Mouse (Mus musculus): Measurements from ENCODE around the gene Gtf2ird1. TPM values are rescaled to one million over a fixed set of nuclear protein-coding genes. Genes with fewer than 3 reads are reported as not detected.
A peak's percentile ranks its signal among the peaks of the same experiment; 100 is the strongest.
"Not testable (repeated sequence)": the region's sequence is repeated elsewhere in the genome, so short reads cannot be mapped to it uniquely, and the experiment has no call there.

The Gtf2ird1 gene
- polyA plus RNA-seq, 1 experiment from 2014 or later = 46.7 TPM

GRCm38 (mm10) chr5:134483291-134483690 is 26.8 kb upstream of the Gtf2ird1 start:
- Histone ChIP-seq H3K4me3 (replicated peaks; ENCODE audit: low read depth, low read length) (no peak overlapping the region), H3K27me3 (ENCODE audit: insufficient read depth, low read length) (no peaks in the 10 kb centered on the region), H3K4me1 (replicated peaks; ENCODE audit: insufficient read depth, low read length) (no peaks in the 10 kb centered on the region), H3K9ac (ENCODE audit: low read depth, low read length) (no peak overlapping the region), H3K9me3 (replicated peaks; ENCODE audit: low read length) (no peaks in the 10 kb centered on the region), H3K36me3 (ENCODE audit: insufficient read depth, low read length) (no peaks in the 10 kb centered on the region), H3K27ac (no peak overlapping the region), H3K4me2 (ENCODE audit: low read length) (no peak overlapping the region)
- WGBS = 79% methylated on average over 1 of the region's 1 CpGs
- DNase-seq (ENCODE audit: low spot score) = no peak
- no peak for TF ChIP-seq CTCF (IDR thresholded peaks at IDR 0.05; ENCODE audit: low read depth)
- ATAC-seq (replicated peaks; ENCODE audit: low FRiP score, low read depth) = no peak

DNA sequence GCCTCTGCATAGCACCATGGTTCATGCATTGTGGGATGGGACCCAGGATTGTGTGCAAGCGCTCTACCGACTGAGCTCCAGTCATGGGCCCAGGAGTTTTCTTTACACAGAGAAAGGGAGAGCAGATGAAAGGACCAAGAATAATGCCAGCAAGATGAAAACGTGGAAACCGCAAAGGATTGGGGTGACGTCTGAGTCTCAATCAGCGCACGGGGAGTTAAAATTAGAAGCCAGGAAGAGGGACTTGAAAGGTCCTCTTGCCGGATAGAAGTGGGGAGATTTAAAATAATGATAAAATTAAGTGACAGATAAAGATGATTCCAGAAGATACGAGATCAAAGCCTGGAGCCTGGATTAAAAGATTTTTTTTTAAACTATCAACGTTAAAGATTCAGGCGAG is 25.8 kb upstream of the Gtf2ird1 start:
- 67% methylated on average over 11 of the region's 11 CpGs for WGBS
- Histone ChIP-seq H3K9ac (ENCODE audit: low read depth, low read length) (no peak overlapping the region), H3K9me3 (replicated peaks; ENCODE audit: low read length) (no peaks in the 10 kb centered on the region), H3K36me3 (ENCODE audit: insufficient read depth, low read length) (no peaks in the 10 kb centered on the region), H3K27ac (no peak overlapping the region), H3K4me2 (ENCODE audit: low read length) (no peak overlapping the region), H3K4me1 (replicated peaks; ENCODE audit: insufficient read depth, low read length) (no peaks in the 10 kb centered on the region), H3K4me3 (replicated peaks; ENCODE audit: low read depth, low read length) (no peak overlapping the region), H3K27me3 (ENCODE audit: insufficient read depth, low read length) (no peaks in the 10 kb centered on the region)
- TF ChIP-seq CTCF (IDR thresholded peaks at IDR 0.05; ENCODE audit: low read depth) = no peak
- no peak for ATAC-seq (replicated peaks; ENCODE audit: low FRiP score, low read depth)
- no peak for DNase-seq (ENCODE audit: low spot score)

DNA sequence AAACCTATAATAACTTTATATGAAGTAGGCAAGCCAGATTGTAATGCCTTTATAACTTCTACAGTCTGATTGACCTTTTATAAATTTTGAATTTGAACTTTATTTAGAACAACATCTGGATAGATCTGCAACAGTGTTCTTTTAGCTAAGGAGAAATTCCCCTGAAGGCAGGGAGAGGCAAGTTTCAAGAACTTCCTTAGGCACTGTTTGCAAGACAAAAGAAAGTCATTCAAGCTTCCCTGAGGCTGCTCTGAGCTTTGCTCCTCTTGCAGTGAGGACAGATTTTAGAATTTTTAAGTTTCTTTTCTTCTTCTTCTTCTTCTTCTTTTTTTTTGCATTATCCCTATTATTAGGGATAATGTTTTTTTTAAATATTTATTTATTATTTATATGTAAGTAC is 22.4 kb upstream of the Gtf2ird1 start:
- ATAC-seq (replicated peaks; ENCODE audit: low FRiP score, low read depth) = not testable (repeated sequence)

GRCm38 (mm10) chr5:134475686-134476085 is 19.2 kb upstream of the Gtf2ird1 start:
- not testable (repeated sequence) for ATAC-seq (replicated peaks; ENCODE audit: low FRiP score, low read depth); H3K4me3 ChIP-seq (replicated peaks; ENCODE audit: low read depth, low read length); H3K4me1 ChIP-seq (replicated peaks; ENCODE audit: insufficient read depth, low read length); H3K36me3 ChIP-seq (ENCODE audit: insufficient read depth, low read length); H3K9me3 ChIP-seq (replicated peaks; ENCODE audit: low read length); DNase-seq (ENCODE audit: low spot score); H3K27me3 ChIP-seq (ENCODE audit: insufficient read depth, low read length); H3K27ac ChIP-seq; H3K4me2 ChIP-seq (ENCODE audit: low read length); H3K9ac ChIP-seq (ENCODE audit: low read depth, low read length)
- 91% methylated on average over 7 of the region's 7 CpGs for WGBS

More for the DNA sequence above, 22.4 kb upstream of the Gtf2ird1 start:
- not testable (repeated sequence) for H3K36me3 ChIP-seq (ENCODE audit: insufficient read depth, low read length); H3K4me2 ChIP-seq (ENCODE audit: low read length); H3K4me3 ChIP-seq (replicated peaks; ENCODE audit: low read depth, low read length); DNase-seq (ENCODE audit: low spot score); H3K9me3 ChIP-seq (replicated peaks; ENCODE audit: low read length); H3K27ac ChIP-seq; H3K27me3 ChIP-seq (ENCODE audit: insufficient read depth, low read length); H3K4me1 ChIP-seq (replicated peaks; ENCODE audit: insufficient read depth, low read length); H3K9ac ChIP-seq (ENCODE audit: low read depth, low read length)

DNA sequence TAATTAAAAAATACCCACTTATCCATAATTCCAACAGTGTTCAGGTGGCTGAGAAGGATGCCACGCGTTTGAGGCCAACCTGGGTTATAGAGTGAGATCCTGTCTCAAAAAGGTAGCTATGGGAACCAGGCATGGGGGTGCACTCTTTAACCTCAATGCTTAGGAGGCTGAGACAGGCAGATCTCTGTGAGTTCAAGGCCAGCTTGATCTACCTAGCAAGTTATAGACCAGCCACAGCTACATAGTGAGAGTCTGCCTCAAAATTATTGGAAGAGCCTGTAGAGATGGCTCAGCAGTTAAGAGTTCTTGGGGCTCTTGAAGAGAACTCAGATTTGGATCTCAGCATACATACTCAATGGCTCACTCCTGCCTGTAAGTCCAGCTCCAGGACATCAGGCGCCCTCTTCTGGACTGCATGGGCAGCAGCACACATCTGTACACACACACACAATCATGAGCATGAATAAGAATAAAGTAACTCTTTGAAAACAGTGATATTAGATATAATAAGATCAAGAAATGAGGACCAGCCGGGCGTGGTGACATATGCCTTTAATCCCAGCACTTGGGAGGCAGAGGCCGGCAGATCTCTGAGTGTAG is 18.6 kb upstream of the Gtf2ird1 start:
- Histone ChIP-seq H3K9ac (ENCODE audit: low read depth, low read length) (no peak overlapping the region), H3K4me2 (ENCODE audit: low read length) (no peak overlapping the region), H3K36me3 (ENCODE audit: insufficient read depth, low read length) (no peaks in the 10 kb centered on the region), H3K9me3 (replicated peaks; ENCODE audit: low read length) (no peaks in the 10 kb centered on the region), H3K27me3 (ENCODE audit: insufficient read depth, low read length) (no peaks in the 10 kb centered on the region), H3K4me1 (replicated peaks; ENCODE audit: insufficient read depth, low read length) (no peaks in the 10 kb centered on the region), H3K4me3 (replicated peaks; ENCODE audit: low read depth, low read length) (no peak overlapping the region), H3K27ac (no peak overlapping the region)
- no peak for ATAC-seq (replicated peaks; ENCODE audit: low FRiP score, low read depth)
- TF ChIP-seq CTCF (IDR thresholded peaks at IDR 0.05; ENCODE audit: low read depth) = no peak
- no peak for DNase-seq (ENCODE audit: low spot score)
- 92% methylated on average over 6 of the region's 6 CpGs for WGBS

- no peak overlapping the region for H3K4me2 ChIP-seq (ENCODE audit: low read length)
- ATAC-seq (replicated peaks; ENCODE audit: low FRiP score, low read depth) (no peak), DNase-seq (ENCODE audit: low spot score) (no peak)
- H3K9me3 ChIP-seq (replicated peaks; ENCODE audit: low read length) = no peaks in the 10 kb centered on the region
- no peak overlapping the region for H3K27ac ChIP-seq
- no peak overlapping the region for H3K9ac ChIP-seq (ENCODE audit: low read depth, low read length)
- peak; percentile 57 for TF ChIP-seq CTCF (IDR thresholded peaks at IDR 0.05; ENCODE audit: low read depth)
- no peaks in the 10 kb centered on the region for H3K27me3 ChIP-seq (ENCODE audit: insufficient read depth, low read length)
- no peak overlapping the region for H3K4me3 ChIP-seq (replicated peaks; ENCODE audit: low read depth, low read length)
- no peaks in the 10 kb centered on the region for H3K4me1 ChIP-seq (replicated peaks; ENCODE audit: insufficient read depth, low read length)
- 85% methylated on average over 2 of the region's 2 CpGs for WGBS
- no peaks in the 10 kb centered on the region for H3K36me3 ChIP-seq (ENCODE audit: insufficient read depth, low read length)
Measured at GRCm38 (mm10) chr5:134473902-134474301, 17.4 kb upstream of the Gtf2ird1 start.

- 82% methylated on average over 8 of the region's 8 CpGs for WGBS
- DNase-seq (ENCODE audit: low spot score) (no peak), ATAC-seq (replicated peaks; ENCODE audit: low FRiP score, low read depth) (no peak)
- Histone ChIP-seq H3K9me3 (replicated peaks; ENCODE audit: low read length) (no peaks in the 10 kb centered on the region), H3K4me2 (ENCODE audit: low read length) (no peak overlapping the region), H3K4me1 (replicated peaks; ENCODE audit: insufficient read depth, low read length) (no peaks in the 10 kb centered on the region; the same call in 1 of the 2 replicates), H3K27me3 (ENCODE audit: insufficient read depth, low read length) (no peaks in the 10 kb centered on the region), H3K4me3 (replicated peaks; ENCODE audit: low read depth, low read length) (no peak overlapping the region), H3K36me3 (ENCODE audit: insufficient read depth, low read length) (no peaks in the 10 kb centered on the region), H3K27ac (no peak overlapping the region), H3K9ac (ENCODE audit: low read depth, low read length) (no peak overlapping the region)
- TF ChIP-seq CTCF (IDR thresholded peaks at IDR 0.05; ENCODE audit: low read depth) = no peak
Measured at GRCm38 (mm10) chr5:134470538-134471169, 14.1 kb upstream of the Gtf2ird1 start.

Measured in kidney, postnatal 0 days (tissue).